Mouse (Mus musculus) kidney, adult 11 months (tissue): Measurements from ENCODE around the gene Inpp5a.

Source experiments
- DNase-seq: peaks from one replicate; pipeline ENCODE4 v3.0.0; 2022

Gene Inpp5a

DNA sequence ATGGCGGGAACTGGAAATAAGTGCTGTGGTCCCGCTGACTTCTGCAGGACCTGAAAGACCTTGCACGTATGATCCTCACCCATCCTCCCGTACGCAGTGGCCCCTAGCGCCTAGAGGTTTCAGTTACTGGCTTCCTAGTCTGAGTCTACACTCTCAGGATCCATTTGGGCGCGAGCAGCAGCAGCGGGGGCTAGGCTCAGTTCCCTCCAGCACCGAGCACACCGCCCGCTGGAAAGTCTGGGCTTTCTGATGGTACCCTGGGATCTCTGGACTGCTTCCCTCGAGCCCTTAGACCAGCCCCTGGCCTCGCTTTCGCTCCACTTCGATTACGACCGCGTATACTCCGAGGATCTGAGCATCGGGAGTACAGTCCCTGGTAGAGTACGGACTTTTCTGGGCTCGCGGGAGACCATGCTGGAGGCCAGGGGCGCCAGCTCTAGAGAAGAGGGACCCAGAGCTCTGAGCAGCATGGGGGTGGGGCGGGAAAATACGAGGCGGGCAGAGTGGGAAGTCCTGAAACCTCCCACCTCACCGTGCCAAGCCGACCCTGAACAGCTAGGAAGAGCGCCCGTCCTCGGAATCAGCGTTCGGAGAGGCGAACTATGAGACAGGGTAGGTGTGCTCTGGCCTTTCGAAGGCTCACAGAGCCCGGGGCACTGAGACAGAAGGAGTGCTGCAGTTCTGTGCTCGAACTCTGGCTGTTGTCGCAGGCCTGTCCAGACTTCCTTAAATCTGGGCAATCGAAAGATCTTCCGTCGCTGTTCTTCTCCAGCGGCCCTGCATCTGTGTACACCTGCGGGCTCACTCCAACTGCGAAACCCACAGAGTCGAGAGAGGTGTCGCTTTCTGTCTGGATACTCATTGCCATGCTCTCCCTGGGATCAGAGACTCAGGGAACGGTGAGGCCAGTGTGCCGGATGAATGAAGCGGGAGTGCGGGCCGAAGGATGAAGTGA lies 195.6 kb downstream of the Inpp5a start:
- no peak for DNase-seq

GRCm38 (mm10) chr7:139585183-139585821 lies 196.4 kb downstream of the Inpp5a start:
- DNase-seq = no peak

- no peak for DNase-seq
Measured at GRCm38 (mm10) chr7:139587919-139588318, 199.0 kb downstream of the Inpp5a start.

DNA sequence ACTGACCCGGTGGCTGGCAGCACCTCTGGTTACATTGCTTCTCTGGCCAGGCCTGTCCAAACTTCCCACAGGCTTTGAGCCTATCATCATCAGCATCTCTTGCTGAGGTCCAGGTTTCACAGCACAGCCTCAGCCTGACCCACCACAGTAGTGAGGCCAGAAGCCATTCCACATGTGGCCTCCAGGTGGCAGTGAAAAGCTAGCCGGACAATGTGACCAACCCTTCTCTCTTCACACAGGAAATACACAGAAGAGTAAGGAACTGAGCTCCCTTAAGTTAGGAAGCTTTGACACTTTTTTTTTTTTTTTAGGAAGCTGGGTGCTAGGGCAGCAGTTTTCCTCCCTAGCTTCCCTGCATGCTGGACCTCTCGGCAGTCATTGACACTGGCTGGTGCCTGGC lies 201.4 kb downstream of the Inpp5a start:
- no peak for DNase-seq

- no peak for DNase-seq
Measured at GRCm38 (mm10) chr7:139591311-139591710, 202.4 kb downstream of the Inpp5a start.

DNA sequence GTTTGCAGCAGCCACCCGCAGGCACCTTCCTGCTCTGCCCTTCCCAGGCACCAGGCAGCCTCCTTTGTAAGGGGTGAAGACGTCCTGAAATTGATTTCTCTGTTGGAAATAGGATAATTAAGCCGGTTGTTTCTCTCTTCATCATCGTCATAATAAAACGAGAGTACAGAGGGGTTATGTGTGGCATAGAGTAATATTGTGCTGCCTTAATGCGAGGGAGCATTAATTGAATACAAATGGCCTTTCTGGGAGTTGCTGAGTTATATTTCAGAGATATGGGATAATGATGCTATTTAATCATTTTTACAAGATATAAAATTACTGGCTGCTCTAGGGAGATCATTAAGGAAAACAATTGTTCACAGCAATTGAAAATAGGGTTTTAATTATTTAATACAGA lies 206.4 kb downstream of the Inpp5a start:
- no peak for DNase-seq

DNA sequence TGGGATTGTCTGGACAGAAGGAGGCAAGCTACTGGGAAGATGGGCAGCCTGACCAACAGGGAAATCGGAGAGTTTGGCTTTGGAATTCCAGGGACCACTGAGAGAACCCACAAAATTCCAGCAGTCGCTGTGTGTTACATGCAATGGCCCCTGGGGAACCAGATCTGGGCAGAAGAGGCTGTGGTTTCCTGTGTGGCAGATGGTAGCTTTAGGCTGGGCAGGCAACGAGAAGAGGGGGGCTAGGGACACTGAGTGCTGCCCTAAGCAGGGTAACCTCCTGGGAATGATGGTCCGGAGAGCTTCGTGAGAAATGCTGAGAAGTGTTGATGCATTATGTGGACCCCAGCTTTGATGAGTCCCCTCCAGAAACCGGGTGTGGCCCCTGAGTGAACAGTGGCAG lies 207.0 kb downstream of the Inpp5a start:
- DNase-seq = no peak

DNA sequence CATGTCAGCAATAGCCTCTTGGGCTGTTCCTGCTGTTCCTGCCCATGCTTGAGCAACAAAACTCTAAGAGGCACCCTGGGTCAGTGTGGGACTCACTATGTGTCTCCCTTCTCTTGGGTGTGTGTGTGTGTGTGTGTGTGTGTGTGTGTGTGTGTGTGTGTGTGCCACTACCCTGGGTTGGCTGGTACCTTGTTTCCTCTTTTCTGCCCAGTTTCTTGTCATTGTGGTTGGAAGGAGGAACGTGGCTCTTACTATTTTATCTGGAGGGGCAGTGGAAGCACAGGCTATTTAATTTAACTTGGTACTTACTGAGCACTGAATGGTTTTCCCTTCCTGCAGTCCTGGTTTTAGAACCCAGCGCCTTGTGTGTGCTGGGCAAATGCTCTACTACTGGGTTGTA lies 221.4 kb downstream of the Inpp5a start:
- DNase-seq = no peak

GRCm38 (mm10) chr7:139615767-139616766 lies 227.2 kb downstream of the Inpp5a start:
- peak; percentile 27 for DNase-seq

DNA sequence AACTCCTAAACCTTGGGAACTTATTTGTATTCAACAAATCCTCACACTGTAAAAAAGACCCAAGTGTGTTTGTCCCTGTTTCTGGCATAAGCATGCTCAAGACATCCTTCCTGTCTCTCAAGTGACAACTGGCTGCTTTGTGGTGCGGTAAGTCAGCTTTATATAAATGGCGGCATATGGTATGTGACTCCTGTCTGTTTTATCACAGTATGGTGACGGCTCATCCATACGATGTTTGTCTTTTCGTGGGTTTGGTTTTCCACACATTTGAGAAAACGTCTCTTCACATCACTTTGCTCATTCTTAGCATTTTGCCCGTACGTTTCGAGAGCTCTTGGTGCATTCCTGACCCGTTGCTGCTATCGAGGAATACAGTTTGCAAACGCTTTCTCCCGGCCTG lies 233.7 kb downstream of the Inpp5a start:
- no peak for DNase-seq

GRCm38 (mm10) chr7:139625156-139625555 lies 236.2 kb downstream of the Inpp5a start:
- DNase-seq = no peak
